Mouse (Mus musculus): ENCODE results near the gene H2-Q10.

- TF ChIP-seq GATA1 (IDR thresholded peaks at IDR 0.05; ENCODE audit: borderline replicate concordance, low read length) (no peak), FLI1 (IDR thresholded peaks at IDR 0.05; ENCODE audit: low read length) (no peak)
Observed at GRCm38 (mm10) chr17:35504628-35505481, 35.0 kb downstream of the H2-Q10 start.

Measured in megakaryocyte, embryonic 14.5 days (primary cell).